12 mouse cellular contexts compared by ENCODE assay signal in genomic region chr11:72332951-72333667, GRCm38 (mm10). TPM values are rescaled to one million over a fixed set of nuclear protein-coding genes. Genes with fewer than 3 reads are reported as not detected.
DNase-seq lines count a peak whose midpoint lies in the region; ATAC-seq and TF ChIP-seq lines count a peak whose summit lies in the region.
"Had no signal": no experiment of that assay in that cellular context is flagged by ENCODE, and none has a peak within 500 bp of the region (broad histone marks: within the 10 kb centered on the region; RNA-seq: fewer than 3 reads in every experiment).

No protein-coding gene starts in this region.

- 62% methylated on average over 9 of the region's 9 CpGs for WGBS in limb, embryonic 14.5 days
- 84% methylated on average over 9 of the region's 9 CpGs for WGBS in limb, embryonic 10.5 days

- 0 out of 2 replicates have a peak, but pooled peaks have one; percentile 41 for ATAC-seq in limb, embryonic 14.5 days (ENCODE audit: low FRiP score, low read depth)
- ATAC-seq: liver, embryonic 12.5 days had no signal

- no peaks in the 10 kb centered on the region for H3K4me1 ChIP-seq in limb, embryonic 14.5 days (ENCODE audit: control insufficient read depth, insufficient read depth, low read length)
- H3K4me1 ChIP-seq in limb, embryonic 10.5 days = no peaks in the 10 kb centered on the region
- H3K4me1 ChIP-seq: liver, embryonic 12.5 days had no signal

- H3K9ac ChIP-seq in limb, embryonic 14.5 days (ENCODE audit: low read depth, low read length, severe bottlenecking) = no peak overlapping the region
- H3K9ac ChIP-seq: liver, embryonic 12.5 days; midbrain, embryonic 12.5 days had no signal

- H3K27ac ChIP-seq in limb, embryonic 14.5 days (replicated peaks; ENCODE audit: low read depth, low read length) = no peak overlapping the region
- H3K27ac ChIP-seq in limb, embryonic 10.5 days = no peak overlapping the region
- H3K27ac ChIP-seq: liver, embryonic 12.5 days; midbrain, embryonic 12.5 days had no signal

- H3K27me3 ChIP-seq in limb, embryonic 14.5 days (ENCODE audit: control insufficient read depth, insufficient read depth, low read length) = no peaks in the 10 kb centered on the region
- H3K27me3 ChIP-seq in limb, embryonic 10.5 days (ENCODE audit: low read depth, poor library complexity, severe bottlenecking) = no peaks in the 10 kb centered on the region
- H3K27me3 ChIP-seq: midbrain, embryonic 12.5 days had no signal

- peak; percentile 30 to 76 for DNase-seq in frontal cortex, adult 2 months (ENCODE audit: extremely low spot score in 1 of 2, low spot score in 1 of 2)
- DNase-seq in frontal cortex, postnatal 10 days (ENCODE audit: low spot score in 2 of 2) = no peak
- DNase-seq in limb, embryonic 14.5 days (ENCODE audit: low spot score) = no peak
- no peak for DNase-seq in limb, embryonic 10.5 days (ENCODE audit: low spot score)
- DNase-seq in NIH3T3 (ENCODE audit: low read depth) = peak; percentile 44
- DNase-seq in right cerebral cortex, postnatal 25 days = peak; percentile 51
- DNase-seq in kidney, adult 9 months = no peak
- DNase-seq: cerebellum, adult 18-20 months; lung, postnatal 36 days had no signal

- H3K9me3 ChIP-seq in limb, embryonic 14.5 days (ENCODE audit: control insufficient read depth, low read length) = no peaks in the 10 kb centered on the region
- no peaks in the 10 kb centered on the region for H3K9me3 ChIP-seq in limb, embryonic 10.5 days (replicated peaks)
- H3K9me3 ChIP-seq: liver, embryonic 12.5 days; midbrain, embryonic 12.5 days had no signal

- TF ChIP-seq POLR2A in limb, embryonic 14.5 days (IDR thresholded peaks at IDR 0.05; ENCODE audit: borderline replicate concordance, extremely low read depth, insufficient read depth, insufficient read length) = no peak

- H3K36me3 ChIP-seq in limb, embryonic 14.5 days (ENCODE audit: control insufficient read depth, insufficient read depth, low read length) = no peaks in the 10 kb centered on the region
- H3K36me3 ChIP-seq in limb, embryonic 10.5 days = no peaks in the 10 kb centered on the region
- H3K36me3 ChIP-seq: liver, embryonic 12.5 days; midbrain, embryonic 12.5 days had no signal

- H3K4me2 ChIP-seq in limb, embryonic 14.5 days (replicated peaks; ENCODE audit: low read depth, low read length, severe bottlenecking) = no peak overlapping the region
- H3K4me2 ChIP-seq: liver, embryonic 12.5 days; midbrain, embryonic 12.5 days had no signal

- H3K4me3 ChIP-seq in limb, embryonic 14.5 days (replicated peaks; ENCODE audit: low read length) = no peak overlapping the region
- no peak overlapping the region for H3K4me3 ChIP-seq in limb, embryonic 10.5 days
- H3K4me3 ChIP-seq: liver, embryonic 12.5 days; midbrain, embryonic 12.5 days had no signal

RNA-seq across cellular contexts. Expression of gene Fbxo39, which starts 18.9 kb away (rescaled TPM):
- polyA plus RNA-seq in frontal cortex, adult 2 months (2012; rRNA removed) = 0.06 TPM in 1 of 2 replicates, not detected in the other
- not detected in 2 replicates for polyA plus RNA-seq in limb, embryonic 14.5 days (2012; rRNA removed)
- polyA plus RNA-seq in limb, embryonic 14.5 days (2014; fragmentation: Nextera tagmentation; extraction: Ambion mirVana) = not detected in 2 replicates
- not detected in 2 replicates for polyA plus RNA-seq in limb, embryonic 10.5 days (2016; fragmentation: Nextera tagmentation; extraction: Ambion mirVana)
- polyA plus RNA-seq: kidney, embryonic 14.5 days; liver, embryonic 12.5 days; midbrain, embryonic 12.5 days had no signal

RNA-seq across cellular contexts. Expression of gene Tekt1, which starts 29.1 kb away (rescaled TPM):
- 1.9 and 2.1 TPM in 2 replicates for polyA plus RNA-seq in frontal cortex, adult 2 months (2012; rRNA removed)
- polyA plus RNA-seq in limb, embryonic 14.5 days (2012; rRNA removed) = 0.87 and 1.3 TPM in 2 replicates
- 1.5 and 2.2 TPM in 2 replicates for polyA plus RNA-seq in limb, embryonic 14.5 days (2014; fragmentation: Nextera tagmentation; extraction: Ambion mirVana)
- polyA plus RNA-seq in limb, embryonic 10.5 days (2016; fragmentation: Nextera tagmentation; extraction: Ambion mirVana) = 5.0 and 5.4 TPM in 2 replicates

RNA-seq across cellular contexts. Expression of gene Xaf1, which starts 31.7 kb away (rescaled TPM):
- polyA plus RNA-seq in frontal cortex, adult 2 months (2012; rRNA removed) = 11.4 and 12.2 TPM in 2 replicates
- 1.1 and 2.9 TPM in 2 replicates for polyA plus RNA-seq in limb, embryonic 14.5 days (2012; rRNA removed)
- polyA plus RNA-seq in limb, embryonic 14.5 days (2014; fragmentation: Nextera tagmentation; extraction: Ambion mirVana) = 1.9 and 2.0 TPM in 2 replicates
- 2.5 and 4.1 TPM in 2 replicates for polyA plus RNA-seq in limb, embryonic 10.5 days (2016; fragmentation: Nextera tagmentation; extraction: Ambion mirVana)

Comparison
In these comparisons a context has a peak if more than half of its experiments do, and no peak if none do; other contexts are left out.
1. DNase-seq: peak in frontal cortex, adult 2 months (2 of 2), NIH3T3 (single experiment) and right cerebral cortex, postnatal 25 days (single experiment); none in frontal cortex, postnatal 10 days (0 of 2), limb, embryonic 14.5 days (single experiment), limb, embryonic 10.5 days (single experiment) and kidney, adult 9 months (single experiment).